Mouse (Mus musculus) sigmoid colon, adult 10 weeks (tissue): Measurements from ENCODE around the gene Irgq. TPM values are rescaled to one million over a fixed set of nuclear protein-coding genes. Genes with fewer than 3 reads are reported as not detected.

ENCODE experiments used
- polyA plus RNA-seq: library from polyadenylated mRNA; stranded (reverse); fragments of 350-450 nt; fragmentation: Illumina TruSeq; extraction: RNeasy Lipid Tissue Mini Kit (QIAGEN cat#74804); gene quantifications from one replicate; pipeline ENCODE4 v1.2.3, GENCODE M21; 2014; ENCODE audit warnings: low read depth, low replicate concordance

The Irgq gene
- polyA plus RNA-seq: 7.1 TPM

GRCm38 (mm10) chr7:24530062-24530931, at the start of gene Irgq:
TSS of gene Irgq (plus strand) at chr7:24530689.

GRCm38 (mm10) chr7:24481474-24482207, 48.8 kb upstream of the Irgq start, which contains the start of gene Cadm4:
TSS of gene Cadm4 (plus strand) at chr7:24482023.

GRCm38 (mm10) chr7:24506838-24507725, 23.4 kb upstream of the Irgq start, which contains the start of gene Zfp428:
TSS of gene Zfp428 (plus strand) at chr7:24507006.

DNA sequence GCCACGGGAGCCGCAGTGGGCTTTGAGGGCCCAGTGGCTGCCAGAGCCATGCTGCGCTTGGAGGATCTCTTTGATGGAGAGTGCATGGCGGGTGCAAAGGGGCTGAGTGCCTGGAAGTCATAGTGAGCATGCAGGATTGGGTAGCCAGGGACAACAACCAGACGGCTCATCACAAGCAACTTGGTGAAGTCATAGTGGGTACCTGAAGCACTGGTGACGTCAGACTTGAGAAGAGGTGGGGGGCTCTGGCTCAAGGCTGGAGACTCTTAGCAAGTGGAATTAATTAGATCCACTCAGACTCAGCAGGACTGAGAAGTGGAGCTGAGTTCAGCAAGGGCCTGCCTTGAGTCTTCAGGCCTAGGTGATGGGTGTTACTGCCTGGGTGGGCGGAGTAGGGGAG, 18.1 kb upstream of the Irgq start, which contains the start of gene AC161166.1:
Gene AC161166.1, minus strand, starts transcription at position 101 of the 400 bp plus-strand sequence.

GRCm38 (mm10) chr7:24546068-24546614, 15.7 kb downstream of the Irgq start, which contains the start of the genes Pinlyp and Xrcc1:
TSS of gene Pinlyp (minus strand) at chr7:24546118.
TSS of gene Xrcc1 (plus strand) at chr7:24546289.

DNA sequence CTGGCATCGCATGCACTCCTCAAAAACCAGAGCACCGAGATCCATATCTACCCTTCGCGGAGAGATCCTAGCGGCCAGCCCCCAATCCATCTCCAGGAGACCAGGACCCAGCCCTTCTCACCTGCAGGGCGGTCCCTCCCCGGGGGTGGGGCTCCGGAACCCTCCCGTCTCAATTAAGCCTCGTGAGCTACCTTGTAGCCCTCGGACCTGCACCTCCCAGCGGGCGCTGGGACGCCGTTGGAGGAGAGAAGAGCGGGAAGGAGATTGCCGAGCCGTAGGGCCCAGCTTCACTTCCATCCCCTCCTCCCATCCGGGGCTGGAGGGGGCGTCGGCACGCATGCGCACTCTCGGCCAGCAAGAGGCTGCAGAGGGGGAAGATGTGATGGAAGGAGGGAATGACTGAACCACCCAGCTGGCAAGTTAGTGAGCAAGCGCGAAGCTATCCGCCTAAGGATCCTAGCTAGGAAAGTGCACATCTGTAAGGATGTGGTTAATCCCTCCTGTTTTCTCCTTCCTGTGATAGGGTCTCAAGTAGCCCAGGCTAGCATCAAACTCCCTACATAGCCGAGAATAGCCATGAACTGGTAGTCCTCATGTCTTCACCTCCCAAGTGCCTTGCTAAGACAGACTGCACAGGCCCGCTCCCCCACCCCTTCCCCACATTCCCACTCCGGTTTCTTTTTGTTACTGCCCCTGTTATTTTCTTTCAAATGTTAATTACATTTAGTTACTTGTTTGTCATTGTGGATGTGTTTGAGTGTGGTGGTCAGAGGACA, 57.0 kb downstream of the Irgq start, which contains the start of the genes Ethe1 and Zfp575:
Gene Ethe1, plus strand, starts transcription at position 214 of the 776 bp plus-strand sequence.
Gene Zfp575, minus strand, starts transcription at position 312 of the 776 bp plus-strand sequence.

Other genes with a start within 250 kb of the Irgq start
- gene Zfp61, start 229.5 kb upstream of the Irgq start, polyA plus RNA-seq: 6.9 TPM
- 0.85 TPM for gene Zfp94, start 214.0 kb upstream of the Irgq start, polyA plus RNA-seq
- gene Tescl, start 196.8 kb upstream of the Irgq start, polyA plus RNA-seq: not detected
- not detected for gene Lypd5, start 181.5 kb upstream of the Irgq start, polyA plus RNA-seq
- gene Kcnn4, start 160.4 kb upstream of the Irgq start, polyA plus RNA-seq: 1.0 TPM
- not detected for gene Smg9, start 131.1 kb upstream of the Irgq start, polyA plus RNA-seq
- not detected for gene Irgc1, start 78.4 kb upstream of the Irgq start, polyA plus RNA-seq
- gene Plaur, start 68.2 kb upstream of the Irgq start, polyA plus RNA-seq: 1.7 TPM
- gene Cadm4, start 48.7 kb upstream of the Irgq start, polyA plus RNA-seq: 0.19 TPM
- gene Zfp428, start 23.7 kb upstream of the Irgq start, polyA plus RNA-seq: not detected
- gene AC161166.1, start 18.2 kb upstream of the Irgq start, polyA plus RNA-seq: not detected
- not detected for gene Pinlyp, start 15.4 kb downstream of the Irgq start, polyA plus RNA-seq
- gene Xrcc1, start 15.6 kb downstream of the Irgq start, polyA plus RNA-seq: 1.5 TPM
- 15.0 TPM for gene Ethe1, start 56.9 kb downstream of the Irgq start, polyA plus RNA-seq
- gene Zfp575, start 57.0 kb downstream of the Irgq start, polyA plus RNA-seq: not detected
- gene Phldb3, start 80.1 kb downstream of the Irgq start, polyA plus RNA-seq: not detected
- gene Lypd3, start 105.9 kb downstream of the Irgq start, polyA plus RNA-seq: not detected
- not detected for gene Tex101, start 146.0 kb downstream of the Irgq start, polyA plus RNA-seq
- gene BC049730, start 178.6 kb downstream of the Irgq start, polyA plus RNA-seq: not detected
- not detected for gene Gm4763, start 196.2 kb downstream of the Irgq start, polyA plus RNA-seq
- gene Cd177, start 229.6 kb downstream of the Irgq start, polyA plus RNA-seq: 7.5 TPM
- 116 TPM for gene Ceacam10, start 246.5 kb downstream of the Irgq start, polyA plus RNA-seq